Mouse (Mus musculus): ENCODE measurements at regions not wholly inside any gene's neighbourhood (a gene's known extent, or its start where the extent isn't known, plus 50 kb on each side); places are given as distances from the start of the nearest gene placed in this dataset.

- no peak for TF ChIP-seq CTCF (conservative IDR thresholded peaks at IDR 0.05; ENCODE audit: insufficient read depth, insufficient read length, low read depth, low read length)
- no peak for TF ChIP-seq POLR2A (IDR thresholded peaks at IDR 0.05; ENCODE audit: low read depth, low read length)
Measured at GRCm38 (mm10) chr12:97888801-97889455, 370.3 kb downstream of the Galc start.
